Mouse (Mus musculus): Measurements from ENCODE around the gene Arl4c. TPM values are rescaled to one million over a fixed set of nuclear protein-coding genes. Genes with fewer than 3 reads are reported as not detected.

Arl4c gene
- total and polyA plus RNA-seq, 2 experiments: 0.86 to 1.4 TPM

- H3K9ac ChIP-seq (ENCODE audit: low read depth, low read length): no peak overlapping the region
- no peaks in the 10 kb centered on the region for H3K27me3 ChIP-seq (ENCODE audit: control insufficient read depth, insufficient read depth, low read length)
- TF ChIP-seq CTCF (IDR thresholded peaks at IDR 0.05; ENCODE audit: low read depth, low read length) (no peak), POLR2A (IDR thresholded peaks at IDR 0.05; ENCODE audit: extremely low read depth, insufficient read depth, low read length) (no peak)
- H3K27ac ChIP-seq (replicated peaks; ENCODE audit: insufficient read depth, low read depth, low read length): no peak overlapping the region
- no peaks in the 10 kb centered on the region for H3K4me1 ChIP-seq (ENCODE audit: control insufficient read depth, insufficient read depth, low read length)
- no peak for DNase-seq (ENCODE audit: extremely low read depth, low read depth, low spot score)
- no peaks in the 10 kb centered on the region for H3K79me2 ChIP-seq (ENCODE audit: control insufficient read depth, insufficient read depth, low read length)
- H3K4me3 ChIP-seq (ENCODE audit: insufficient read depth, low read depth, low read length): no peak overlapping the region
- H3K36me3 ChIP-seq (ENCODE audit: control insufficient read depth, insufficient read depth, low read length): no peaks in the 10 kb centered on the region
- WGBS: 83% methylated on average over 5 of the region's 5 CpGs
Measured at GRCm38 (mm10) chr1:88643181-88643823, 58.7 kb downstream of the Arl4c start.

GRCm38 (mm10) chr1:88642735-88643134 is 59.3 kb downstream of the Arl4c start:
- Histone ChIP-seq H3K9ac (ENCODE audit: low read depth, low read length) (no peak overlapping the region), H3K79me2 (ENCODE audit: control insufficient read depth, insufficient read depth, low read length) (no peaks in the 10 kb centered on the region), H3K4me3 (ENCODE audit: insufficient read depth, low read depth, low read length) (no peak overlapping the region), H3K27me3 (ENCODE audit: control insufficient read depth, insufficient read depth, low read length) (no peaks in the 10 kb centered on the region), H3K36me3 (ENCODE audit: control insufficient read depth, insufficient read depth, low read length) (no peaks in the 10 kb centered on the region), H3K4me1 (ENCODE audit: control insufficient read depth, insufficient read depth, low read length) (no peaks in the 10 kb centered on the region), H3K27ac (replicated peaks; ENCODE audit: insufficient read depth, low read depth, low read length) (no peak overlapping the region)
- WGBS: 79% methylated on average over 4 of the region's 4 CpGs
- TF ChIP-seq POLR2A (IDR thresholded peaks at IDR 0.05; ENCODE audit: extremely low read depth, insufficient read depth, low read length): no peak
- TF ChIP-seq CTCF (IDR thresholded peaks at IDR 0.05; ENCODE audit: low read depth, low read length): no peak
- no peak for DNase-seq (ENCODE audit: extremely low read depth, low read depth, low spot score)

GRCm38 (mm10) chr1:88641678-88642215 is 60.3 kb downstream of the Arl4c start:
- TF ChIP-seq CTCF (IDR thresholded peaks at IDR 0.05; ENCODE audit: low read depth, low read length): no peak
- TF ChIP-seq POLR2A (IDR thresholded peaks at IDR 0.05; ENCODE audit: extremely low read depth, insufficient read depth, low read length): no peak
- Histone ChIP-seq H3K27me3 (ENCODE audit: control insufficient read depth, insufficient read depth, low read length) (no peaks in the 10 kb centered on the region), H3K4me3 (ENCODE audit: insufficient read depth, low read depth, low read length) (no peak overlapping the region), H3K79me2 (ENCODE audit: control insufficient read depth, insufficient read depth, low read length) (no peaks in the 10 kb centered on the region), H3K9ac (ENCODE audit: low read depth, low read length) (no peak overlapping the region), H3K27ac (replicated peaks; ENCODE audit: insufficient read depth, low read depth, low read length) (no peak overlapping the region), H3K4me1 (ENCODE audit: control insufficient read depth, insufficient read depth, low read length) (no peaks in the 10 kb centered on the region), H3K36me3 (ENCODE audit: control insufficient read depth, insufficient read depth, low read length) (no peaks in the 10 kb centered on the region)
- DNase-seq (ENCODE audit: extremely low read depth, low read depth, low spot score): no peak
- WGBS: 84% methylated on average over 2 of the region's 2 CpGs

GRCm38 (mm10) chr1:88641194-88641593 is 60.8 kb downstream of the Arl4c start:
- H3K4me3 ChIP-seq (ENCODE audit: insufficient read depth, low read depth, low read length): no peak overlapping the region
- 92% methylated on average over 3 of the region's 3 CpGs for WGBS
- no peaks in the 10 kb centered on the region for H3K79me2 ChIP-seq (ENCODE audit: control insufficient read depth, insufficient read depth, low read length)
- H3K4me1 ChIP-seq (ENCODE audit: control insufficient read depth, insufficient read depth, low read length): no peaks in the 10 kb centered on the region
- H3K27ac ChIP-seq (replicated peaks; ENCODE audit: insufficient read depth, low read depth, low read length): no peak overlapping the region
- H3K36me3 ChIP-seq (ENCODE audit: control insufficient read depth, insufficient read depth, low read length): no peaks in the 10 kb centered on the region
- no peaks in the 10 kb centered on the region for H3K27me3 ChIP-seq (ENCODE audit: control insufficient read depth, insufficient read depth, low read length)
- no peak for DNase-seq (ENCODE audit: extremely low read depth, low read depth, low spot score)
- TF ChIP-seq POLR2A (IDR thresholded peaks at IDR 0.05; ENCODE audit: extremely low read depth, insufficient read depth, low read length) (no peak), CTCF (IDR thresholded peaks at IDR 0.05; ENCODE audit: low read depth, low read length) (no peak)
- H3K9ac ChIP-seq (ENCODE audit: low read depth, low read length): no peak overlapping the region

- Histone ChIP-seq H3K4me1 (ENCODE audit: control insufficient read depth, insufficient read depth, low read length) (no peaks in the 10 kb centered on the region), H3K27ac (replicated peaks; ENCODE audit: insufficient read depth, low read depth, low read length) (no peak overlapping the region), H3K36me3 (ENCODE audit: control insufficient read depth, insufficient read depth, low read length) (no peaks in the 10 kb centered on the region), H3K79me2 (ENCODE audit: control insufficient read depth, insufficient read depth, low read length) (no peaks in the 10 kb centered on the region), H3K4me3 (ENCODE audit: insufficient read depth, low read depth, low read length) (no peak overlapping the region), H3K27me3 (ENCODE audit: control insufficient read depth, insufficient read depth, low read length) (no peaks in the 10 kb centered on the region), H3K9ac (ENCODE audit: low read depth, low read length) (no peak overlapping the region)
- WGBS: 37% methylated on average over 10 of the region's 10 CpGs
- DNase-seq (ENCODE audit: extremely low read depth, low read depth, low spot score): no peak
- TF ChIP-seq POLR2A (IDR thresholded peaks at IDR 0.05; ENCODE audit: extremely low read depth, insufficient read depth, low read length): no peak
- TF ChIP-seq CTCF (IDR thresholded peaks at IDR 0.05; ENCODE audit: low read depth, low read length): no peak
Measured at GRCm38 (mm10) chr1:88639432-88640281, 62.4 kb downstream of the Arl4c start.
